Mouse (Mus musculus): ENCODE results near the gene Zmynd8. TPM values are rescaled to one million over a fixed set of nuclear protein-coding genes. Genes with fewer than 3 reads are reported as not detected.

The Zmynd8 gene
- polyA plus RNA-seq, 1 experiment, result 20.7 TPM

DNA sequence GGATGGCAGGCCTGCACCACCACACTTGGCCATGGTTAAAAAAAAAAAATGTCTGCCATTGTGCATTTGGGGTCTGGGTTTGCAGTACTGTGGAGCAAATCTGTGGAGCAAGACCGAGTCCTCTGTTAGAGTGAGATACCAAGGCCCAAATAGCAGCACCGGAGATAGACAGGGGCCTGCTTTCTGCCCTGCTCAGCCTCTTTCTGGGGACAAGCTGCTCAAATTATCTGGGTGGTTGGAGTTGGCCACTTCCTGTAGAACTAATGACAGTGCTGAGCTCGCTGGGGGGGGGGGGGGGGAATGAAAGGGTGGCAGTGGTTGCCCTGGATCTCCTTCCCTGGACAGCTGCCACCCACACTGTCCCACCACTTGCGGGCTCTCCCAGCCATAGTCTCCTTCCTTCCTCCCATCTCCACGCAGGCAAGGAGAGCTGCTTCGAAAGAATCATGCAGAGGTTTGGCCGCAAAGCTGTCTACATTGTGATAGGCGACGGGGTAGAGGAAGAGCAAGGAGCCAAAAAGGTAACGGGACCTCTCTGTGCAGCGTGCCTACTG, 129.9 kb downstream of the Zmynd8 start:
- Histone ChIP-seq H3K79me2 (ENCODE audit: control insufficient read depth, insufficient read depth) (no peaks in the 10 kb centered on the region), H3K27me3 (ENCODE audit: control insufficient read depth, insufficient read depth, insufficient read length) (no peaks in the 10 kb centered on the region), H3K79me3 (ENCODE audit: low read depth) (no peaks in the 10 kb centered on the region), H3ac (ENCODE audit: control insufficient read depth, insufficient read length, low read depth) (no peak overlapping the region), H3K36me3 (ENCODE audit: control insufficient read depth, insufficient read depth) (no peaks in the 10 kb centered on the region), H3K4me3 (ENCODE audit: insufficient read depth, poor library complexity, severe bottlenecking) (no peak overlapping the region)
- TF ChIP-seq MYOG (IDR thresholded peaks at IDR 0.05; ENCODE audit: control insufficient read depth, extremely low read depth, insufficient read length) (no peak), CTCF (IDR thresholded peaks at IDR 0.05; ENCODE audit: control insufficient read depth, insufficient read depth, insufficient read length) (no peak), MYOD1 (IDR thresholded peaks at IDR 0.05; ENCODE audit: control insufficient read depth, insufficient read length, low read depth) (no peak), USF1 (IDR thresholded peaks at IDR 0.05; ENCODE audit: low read depth) (no peak), CEBPB (IDR thresholded peaks at IDR 0.05; ENCODE audit: low read depth) (no peak)

DNA sequence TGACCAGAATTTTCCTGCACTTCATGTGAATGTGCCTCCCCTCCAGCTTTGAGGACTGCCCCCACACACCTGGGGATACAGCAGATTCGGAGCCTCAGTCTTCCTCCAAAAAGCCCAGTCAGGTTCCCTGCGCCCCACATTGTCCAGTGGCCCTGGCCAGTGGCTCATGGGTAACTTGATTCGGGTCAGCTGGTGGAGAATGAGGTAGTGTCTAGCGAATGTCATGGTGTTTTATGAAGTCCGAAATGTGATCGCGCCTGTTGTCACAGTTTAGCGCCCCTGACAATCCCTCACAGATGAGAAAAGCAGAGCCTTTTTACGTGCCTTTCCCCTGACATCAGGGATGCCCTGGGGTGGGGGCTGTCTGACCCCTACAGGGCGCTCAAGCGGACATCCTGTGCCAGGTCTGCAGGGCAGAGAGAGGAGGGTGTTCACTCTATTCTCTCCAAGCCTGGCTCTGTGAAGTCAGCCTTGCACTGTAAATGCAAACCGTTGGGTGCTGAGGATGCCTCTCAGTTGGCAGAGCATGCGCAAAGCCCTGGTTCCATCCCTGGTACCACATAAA, 139.3 kb downstream of the Zmynd8 start:
- TF ChIP-seq FOSL1 (IDR thresholded peaks at IDR 0.05; ENCODE audit: insufficient read depth, low read length, poor library complexity, severe bottlenecking), result no peak
- TF ChIP-seq MYOD1 (IDR thresholded peaks at IDR 0.05; ENCODE audit: control insufficient read depth, insufficient read length, low read depth), result no peak
- no peak for TF ChIP-seq MYOG (IDR thresholded peaks at IDR 0.05; ENCODE audit: control insufficient read depth, extremely low read depth, insufficient read length)
- no peak for TF ChIP-seq CTCF (IDR thresholded peaks at IDR 0.05; ENCODE audit: control insufficient read depth, insufficient read depth, insufficient read length)
- TF ChIP-seq CEBPB (IDR thresholded peaks at IDR 0.05; ENCODE audit: low read depth), result no peak
- TF ChIP-seq USF1 (IDR thresholded peaks at IDR 0.05; ENCODE audit: low read depth), result no peak
- no peak for TF ChIP-seq MAX (IDR thresholded peaks at IDR 0.05)
- Histone ChIP-seq H3ac (ENCODE audit: control insufficient read depth, insufficient read length, low read depth) (no peak overlapping the region), H3K4me3 (ENCODE audit: insufficient read depth, poor library complexity, severe bottlenecking) (no peak overlapping the region), H3K27me3 (ENCODE audit: control insufficient read depth, insufficient read depth, insufficient read length) (peaks cover 20% of the 10 kb centered on the region), H3K79me2 (ENCODE audit: control insufficient read depth, insufficient read depth) (no peaks in the 10 kb centered on the region), H3K79me3 (ENCODE audit: low read depth) (no peaks in the 10 kb centered on the region), H3K36me3 (ENCODE audit: control insufficient read depth, insufficient read depth) (no peaks in the 10 kb centered on the region)

DNA sequence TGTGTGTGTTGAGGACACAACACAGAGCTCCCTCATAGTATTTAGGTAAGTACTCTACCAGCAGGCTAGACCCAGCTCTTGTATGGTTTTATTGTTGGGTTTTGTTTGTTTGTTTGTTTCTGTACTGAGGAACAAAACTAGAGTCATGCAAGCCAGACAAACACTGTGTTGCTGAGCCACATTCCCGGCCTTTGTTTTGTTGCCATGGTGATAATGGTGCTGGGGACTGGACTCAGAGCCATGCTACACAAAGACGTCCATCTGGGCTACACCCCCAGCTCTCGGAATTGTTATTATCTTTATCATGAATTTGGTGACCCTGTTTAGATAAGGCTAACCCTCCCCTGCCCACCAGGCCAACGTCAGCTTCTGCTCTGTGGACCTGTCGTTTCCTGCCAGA, 140.3 kb downstream of the Zmynd8 start:
- Histone ChIP-seq H3K79me2 (ENCODE audit: control insufficient read depth, insufficient read depth) (no peaks in the 10 kb centered on the region), H3K36me3 (ENCODE audit: control insufficient read depth, insufficient read depth) (no peaks in the 10 kb centered on the region), H3K4me3 (ENCODE audit: insufficient read depth, poor library complexity, severe bottlenecking) (no peak overlapping the region), H3ac (ENCODE audit: control insufficient read depth, insufficient read length, low read depth) (no peak overlapping the region), H3K27me3 (ENCODE audit: control insufficient read depth, insufficient read depth, insufficient read length) (peaks cover 20% of the 10 kb centered on the region), H3K79me3 (ENCODE audit: low read depth) (no peaks in the 10 kb centered on the region)
- TF ChIP-seq MYOG (IDR thresholded peaks at IDR 0.05; ENCODE audit: control insufficient read depth, extremely low read depth, insufficient read length), result no peak
- no peak for TF ChIP-seq FOSL1 (IDR thresholded peaks at IDR 0.05; ENCODE audit: insufficient read depth, low read length, poor library complexity, severe bottlenecking)
- TF ChIP-seq USF1 (IDR thresholded peaks at IDR 0.05; ENCODE audit: low read depth), result no peak
- no peak for TF ChIP-seq CTCF (IDR thresholded peaks at IDR 0.05; ENCODE audit: control insufficient read depth, insufficient read depth, insufficient read length)
- TF ChIP-seq MAX (IDR thresholded peaks at IDR 0.05), result no peak
- TF ChIP-seq MYOD1 (IDR thresholded peaks at IDR 0.05; ENCODE audit: control insufficient read depth, insufficient read length, low read depth), result no peak
- TF ChIP-seq CEBPB (IDR thresholded peaks at IDR 0.05; ENCODE audit: low read depth), result no peak

DNA sequence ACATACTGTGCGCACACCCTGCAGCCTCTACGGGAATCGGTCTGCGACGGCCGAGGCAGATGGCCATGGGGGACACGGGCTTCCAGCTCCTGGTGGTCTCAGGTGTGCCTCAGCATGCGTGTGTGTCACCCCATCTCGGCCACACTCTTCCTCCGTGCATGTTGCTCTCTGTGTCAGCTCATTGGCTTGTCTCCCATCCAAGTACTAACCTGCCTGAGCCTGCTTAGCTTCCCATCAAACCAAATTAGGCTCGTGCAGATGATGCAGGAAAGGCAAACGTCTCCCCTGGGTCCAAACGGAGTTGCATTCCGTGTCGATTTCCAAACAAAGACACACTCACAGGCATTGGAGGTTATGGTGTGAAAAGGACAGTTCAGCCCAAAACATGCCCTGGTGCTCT, 141.0 kb downstream of the Zmynd8 start:
- Histone ChIP-seq H3ac (ENCODE audit: control insufficient read depth, insufficient read length, low read depth) (no peak overlapping the region), H3K79me2 (ENCODE audit: control insufficient read depth, insufficient read depth) (no peaks in the 10 kb centered on the region), H3K79me3 (ENCODE audit: low read depth) (no peaks in the 10 kb centered on the region), H3K27me3 (ENCODE audit: control insufficient read depth, insufficient read depth, insufficient read length) (peaks cover 20% of the 10 kb centered on the region), H3K36me3 (ENCODE audit: control insufficient read depth, insufficient read depth) (no peaks in the 10 kb centered on the region), H3K4me3 (ENCODE audit: insufficient read depth, poor library complexity, severe bottlenecking) (no peak overlapping the region)
- no peak for TF ChIP-seq CTCF (IDR thresholded peaks at IDR 0.05; ENCODE audit: control insufficient read depth, insufficient read depth, insufficient read length)
- TF ChIP-seq MYOG (IDR thresholded peaks at IDR 0.05; ENCODE audit: control insufficient read depth, extremely low read depth, insufficient read length), result no peak
- TF ChIP-seq CEBPB (IDR thresholded peaks at IDR 0.05; ENCODE audit: low read depth), result no peak

DNA sequence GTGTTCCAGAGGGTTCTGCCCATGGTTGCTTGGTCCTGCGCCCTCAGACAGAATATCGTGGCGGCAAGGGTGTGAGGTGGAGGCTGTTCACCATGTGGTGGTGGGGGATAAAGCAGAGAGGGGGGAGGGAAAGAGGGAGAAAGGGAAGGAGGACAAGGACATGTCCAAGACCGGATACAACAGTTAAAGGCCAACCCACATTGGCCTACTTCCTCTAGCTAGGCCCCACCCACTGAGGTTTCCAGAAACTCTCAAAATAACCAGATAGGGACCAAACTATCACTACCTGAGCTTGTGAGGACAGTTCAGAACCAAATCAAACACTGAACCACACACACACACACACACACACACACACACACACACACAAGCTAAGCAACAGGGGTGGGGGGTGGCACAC, 146.1 kb downstream of the Zmynd8 start:
- Histone ChIP-seq H3K4me3 (ENCODE audit: insufficient read depth, poor library complexity, severe bottlenecking) (no peak overlapping the region), H3K79me2 (ENCODE audit: control insufficient read depth, insufficient read depth) (no peaks in the 10 kb centered on the region), H3K27me3 (ENCODE audit: control insufficient read depth, insufficient read depth, insufficient read length) (peaks cover 13% of the 10 kb centered on the region), H3K36me3 (ENCODE audit: control insufficient read depth, insufficient read depth) (no peaks in the 10 kb centered on the region), H3K79me3 (ENCODE audit: low read depth) (no peaks in the 10 kb centered on the region), H3ac (ENCODE audit: control insufficient read depth, insufficient read length, low read depth) (no peak overlapping the region)
- no peak for TF ChIP-seq CTCF (IDR thresholded peaks at IDR 0.05; ENCODE audit: control insufficient read depth, insufficient read depth, insufficient read length)

DNA sequence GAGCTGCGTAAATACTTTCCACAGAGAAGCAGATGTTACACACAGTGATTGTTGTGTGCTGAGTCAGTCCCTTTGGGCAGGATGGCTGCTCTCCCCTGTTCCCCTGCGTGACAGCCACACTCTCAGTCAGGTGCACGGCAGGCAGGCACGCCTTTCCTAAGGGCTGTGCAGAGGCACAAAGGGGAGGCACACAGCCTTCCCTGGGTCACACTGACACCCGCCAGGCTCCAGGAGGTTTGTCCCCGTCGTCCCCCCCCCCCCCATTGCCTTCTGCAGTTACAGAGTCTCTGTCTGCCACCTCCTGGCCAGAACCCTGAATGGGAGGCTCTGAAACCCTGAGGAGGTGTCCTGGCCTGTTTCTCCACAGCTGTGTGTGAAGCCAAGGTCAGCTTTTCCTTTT, 147.7 kb downstream of the Zmynd8 start:
- no peaks in the 10 kb centered on the region for H3K36me3 ChIP-seq (ENCODE audit: control insufficient read depth, insufficient read depth)
- H3K79me2 ChIP-seq (ENCODE audit: control insufficient read depth, insufficient read depth), result no peaks in the 10 kb centered on the region
- H3ac ChIP-seq (ENCODE audit: control insufficient read depth, insufficient read length, low read depth), result no peak overlapping the region
- peaks cover 6% of the 10 kb centered on the region for H3K27me3 ChIP-seq (ENCODE audit: control insufficient read depth, insufficient read depth, insufficient read length)
- no peak overlapping the region for H3K4me3 ChIP-seq (ENCODE audit: insufficient read depth, poor library complexity, severe bottlenecking)
- TF ChIP-seq MYOD1 (IDR thresholded peaks at IDR 0.05; ENCODE audit: control insufficient read depth, insufficient read length, low read depth), result no peak
- TF ChIP-seq CTCF (IDR thresholded peaks at IDR 0.05; ENCODE audit: control insufficient read depth, insufficient read depth, insufficient read length), result peak; percentile 12
- H3K79me3 ChIP-seq (ENCODE audit: low read depth), result no peaks in the 10 kb centered on the region
